Mouse (Mus musculus) embryonic facial prominence, embryonic 13.5 days (tissue): ENCODE results near the gene Ehbp1l1. TPM values are rescaled to one million over a fixed set of nuclear protein-coding genes. Genes with fewer than 3 reads are reported as not detected.
"Not testable (repeated sequence)": the region's sequence is repeated elsewhere in the genome, so short reads cannot be mapped to it uniquely, and the experiment has no call there.

Experiments
- ATAC-seq: fragments of 200-750 bp; cut with Nextera tagmentation; 2 replicates; pipeline ENCODE4 v1.8.0; 2017; ENCODE audit warnings: low read depth; ENCODE audit not compliant: insufficient number of reproducible peaks, insufficient read depth, low FRiP score, low TSS enrichment
- H3K27ac ChIP-seq: fragments of 300-500 bp; sonication (generic); 2 replicates; pipeline ENCODE4 v1.5.1; 2015; ENCODE audit warnings: moderate library complexity, mild to moderate bottlenecking, inconsistent platforms
- H3K27me3 ChIP-seq: fragments of 300-500 bp; sonication (generic); 2 replicates; pipeline ENCODE4 v1.6.1; 2015; ENCODE audit warnings: mild to moderate bottlenecking, inconsistent platforms
- H3K36me3 ChIP-seq: fragments of 300-500 bp; sonication (generic); 2 replicates; pipeline ENCODE4 v1.6.1; 2015; ENCODE audit warnings: mild to moderate bottlenecking, inconsistent platforms
- H3K4me1 ChIP-seq: fragments of 300-500 bp; sonication (generic); 2 replicates; pipeline ENCODE4 v1.6.1; 2015; ENCODE audit warnings: inconsistent platforms
- H3K4me2 ChIP-seq: fragments of 300-500 bp; sonication (generic); 2 replicates; pipeline ENCODE4 v1.6.1; 2015; ENCODE audit warnings: moderate library complexity, mild to moderate bottlenecking, inconsistent platforms
- H3K4me3 ChIP-seq: fragments of 300-500 bp; sonication (generic); 2 replicates; pipeline ENCODE4 v1.5.1; 2015; ENCODE audit warnings: mild to moderate bottlenecking, inconsistent platforms
- H3K9ac ChIP-seq: fragments of 300-500 bp; sonication (generic); 2 replicates; pipeline ENCODE4 v1.6.1; 2015; ENCODE audit warnings: mild to moderate bottlenecking, inconsistent platforms
- H3K9me3 ChIP-seq: fragments of 300-500 bp; sonication (generic); 2 replicates; pipeline ENCODE4 v1.6.1; 2016; ENCODE audit warnings: inconsistent platforms
- WGBS: fragments of 180-500 bp; shearing (Covaris S2); methylation state at CpG from one replicate; pipeline ENCODE4 v1.1.7; 2015; ENCODE audit warnings: mixed read lengths; 5-methylcytosine and 5-hydroxymethylcytosine counted together
- polyA plus RNA-seq: library from polyadenylated mRNA; unstranded; fragments of >200 nt; fragmentation: Nextera tagmentation; extraction: Ambion mirVana; gene quantifications from 2 replicates; pipeline ENCODE4 v1.2.1, GENCODE M21; 2015

Gene Ehbp1l1
- polyA plus RNA-seq, 1 experiment from 2014 or later: 9.9 TPM

DNA sequence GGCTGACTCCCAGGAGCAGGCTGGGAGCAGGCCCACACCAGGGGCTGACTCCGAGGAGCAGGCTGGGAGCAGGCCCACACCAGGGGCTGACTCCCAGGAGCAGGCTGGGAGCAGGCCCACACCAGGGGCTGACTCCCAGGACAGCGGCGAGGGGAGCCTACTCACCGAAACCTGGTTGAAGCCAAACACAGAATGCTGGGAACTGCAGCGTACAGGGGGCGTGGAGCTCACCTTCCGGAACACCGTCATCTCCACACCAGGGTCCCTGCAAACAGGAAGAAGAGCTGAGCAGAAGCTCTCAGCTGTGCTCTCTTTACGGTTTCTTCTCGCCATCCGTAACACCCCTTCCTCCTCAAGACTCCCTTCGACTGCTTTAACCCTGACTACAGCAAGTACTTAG is 39.2 kb downstream of the Ehbp1l1 start:
- H3K4me1 ChIP-seq: peaks cover 31% of the 10 kb centered on the region
- peak overlapping the region; percentile 100 for H3K4me2 ChIP-seq
- H3K36me3 ChIP-seq: peaks cover 64% of the 10 kb centered on the region
- not testable (repeated sequence) for H3K4me3 ChIP-seq, H3K9me3 ChIP-seq, H3K27ac ChIP-seq, ATAC-seq, H3K27me3 ChIP-seq
- peak overlapping the region; percentile 88 for H3K9ac ChIP-seq
- WGBS: 93% methylated on average over 12 of the region's 12 CpGs

DNA sequence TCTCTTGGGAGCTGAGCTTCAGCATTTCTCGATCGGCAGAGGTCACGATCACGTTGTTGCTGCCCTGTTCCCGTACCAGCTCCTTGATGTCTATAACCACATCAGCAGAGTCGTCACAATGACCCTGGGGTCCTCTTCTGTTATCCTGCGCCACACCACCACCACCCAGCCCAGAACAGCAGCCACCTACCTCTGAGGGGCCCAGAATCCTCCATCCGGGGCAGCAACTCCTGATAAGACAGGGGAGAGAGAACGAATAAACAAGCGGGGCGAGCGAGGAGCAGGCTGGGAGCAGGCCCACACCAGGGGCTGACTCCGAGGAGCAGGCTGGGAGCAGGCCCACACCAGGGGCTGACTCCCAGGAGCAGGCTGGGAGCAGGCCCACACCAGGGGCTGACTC is 39.7 kb downstream of the Ehbp1l1 start:
- H3K4me2 ChIP-seq: no peak overlapping the region
- H3K36me3 ChIP-seq: peaks cover 66% of the 10 kb centered on the region
- no peaks in the 10 kb centered on the region for H3K27me3 ChIP-seq
- H3K9ac ChIP-seq: no peak overlapping the region
- H3K9me3 ChIP-seq: no peaks in the 10 kb centered on the region
- H3K27ac ChIP-seq: no peak overlapping the region
- no peak for ATAC-seq
- no peak overlapping the region for H3K4me3 ChIP-seq
- peaks cover 26% of the 10 kb centered on the region for H3K4me1 ChIP-seq
- WGBS: 92% methylated on average over 13 of the region's 13 CpGs

DNA sequence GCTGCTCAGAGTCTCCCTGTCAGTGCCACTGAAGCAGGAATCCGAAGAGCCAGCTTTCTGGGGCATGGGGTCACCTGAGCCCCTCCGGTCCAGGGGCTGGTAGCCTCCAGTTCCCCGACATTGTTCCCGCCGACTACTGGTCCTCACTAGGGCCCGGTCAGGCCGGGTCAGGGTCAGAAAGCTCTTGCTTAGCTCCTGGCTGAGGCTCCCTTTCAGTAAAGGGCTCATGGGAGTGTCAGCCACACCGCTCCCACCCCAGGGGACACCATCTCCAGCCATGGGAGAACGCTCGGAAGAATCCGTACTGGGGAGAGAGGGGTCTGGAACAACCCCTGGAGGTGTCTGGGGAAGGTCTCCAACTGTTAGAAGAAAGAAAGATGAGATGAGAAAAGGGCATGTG is 40.3 kb downstream of the Ehbp1l1 start:
- 93% methylated on average over 11 of the region's 11 CpGs for WGBS
- H3K27ac ChIP-seq: no peak overlapping the region

DNA sequence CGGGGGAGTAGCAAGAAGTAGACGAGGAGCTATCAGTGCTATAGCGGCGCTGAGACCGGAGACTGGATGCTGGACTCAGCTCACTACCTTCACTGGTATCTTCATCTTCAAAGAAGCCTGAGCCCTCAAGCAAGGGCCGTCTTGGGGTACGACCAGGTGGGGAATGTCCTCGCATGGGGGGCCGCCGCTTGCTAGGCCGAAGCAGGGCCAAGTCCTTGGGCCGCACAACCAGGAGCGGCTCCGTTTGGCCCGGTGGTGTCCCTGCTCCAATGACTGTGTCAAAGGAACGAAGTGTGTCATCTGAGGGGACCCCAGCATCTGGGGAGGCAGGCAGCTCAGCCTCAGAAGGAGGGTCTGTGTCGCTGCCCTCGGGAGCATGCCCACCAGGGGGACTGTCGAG is 40.7 kb downstream of the Ehbp1l1 start:
- H3K27me3 ChIP-seq: no peaks in the 10 kb centered on the region
- peaks cover 16% of the 10 kb centered on the region for H3K4me1 ChIP-seq
- H3K9me3 ChIP-seq: no peaks in the 10 kb centered on the region
- 0 out of 2 replicates have a peak overlapping the region, but pooled peaks have one; percentile 11 for H3K9ac ChIP-seq
- no peak overlapping the region for H3K27ac ChIP-seq
- H3K4me2 ChIP-seq: no peak overlapping the region
- H3K4me3 ChIP-seq: no peak overlapping the region
- ATAC-seq: no peak
- H3K36me3 ChIP-seq: peaks cover 66% of the 10 kb centered on the region
- 95% methylated on average over 19 of the region's 19 CpGs for WGBS

More for the DNA sequence above, 40.3 kb downstream of the Ehbp1l1 start:
- peaks cover 66% of the 10 kb centered on the region for H3K36me3 ChIP-seq
- H3K9ac ChIP-seq: no peak overlapping the region
- H3K4me2 ChIP-seq: no peak overlapping the region
- H3K4me1 ChIP-seq: peaks cover 20% of the 10 kb centered on the region
- no peak for ATAC-seq
- no peaks in the 10 kb centered on the region for H3K9me3 ChIP-seq
- no peaks in the 10 kb centered on the region for H3K27me3 ChIP-seq
- H3K4me3 ChIP-seq: no peak overlapping the region

DNA sequence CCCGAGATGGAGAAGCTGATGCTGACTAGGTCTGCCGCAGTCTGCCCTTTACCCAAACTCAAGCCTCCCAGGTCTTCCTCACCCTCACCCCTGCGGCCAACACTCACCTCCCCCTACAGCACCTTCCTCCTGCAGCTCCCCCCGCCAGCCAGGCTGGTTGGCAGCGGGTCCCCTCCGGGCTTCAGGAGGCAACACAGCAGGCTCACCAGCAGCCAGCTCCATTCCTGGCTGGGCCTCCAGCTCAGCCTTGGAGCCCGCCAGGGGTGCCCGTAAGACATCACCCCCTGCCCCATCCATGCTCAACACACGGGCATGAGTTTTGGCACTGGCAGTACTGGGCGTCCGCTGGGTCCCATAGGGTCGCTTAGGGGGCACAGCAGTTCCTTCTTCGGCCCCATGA is 41.1 kb downstream of the Ehbp1l1 start:
- 93% methylated on average over 13 of the region's 13 CpGs for WGBS
- H3K4me2 ChIP-seq: no peak overlapping the region
- peaks cover 70% of the 10 kb centered on the region for H3K36me3 ChIP-seq
- ATAC-seq: no peak
- no peaks in the 10 kb centered on the region for H3K27me3 ChIP-seq
- 0 out of 2 replicates have a peak overlapping the region, but pooled peaks have one; percentile 11 for H3K9ac ChIP-seq
- H3K4me1 ChIP-seq: peaks cover 12% of the 10 kb centered on the region
- no peaks in the 10 kb centered on the region for H3K9me3 ChIP-seq
- H3K4me3 ChIP-seq: no peak overlapping the region
- H3K27ac ChIP-seq: no peak overlapping the region

DNA sequence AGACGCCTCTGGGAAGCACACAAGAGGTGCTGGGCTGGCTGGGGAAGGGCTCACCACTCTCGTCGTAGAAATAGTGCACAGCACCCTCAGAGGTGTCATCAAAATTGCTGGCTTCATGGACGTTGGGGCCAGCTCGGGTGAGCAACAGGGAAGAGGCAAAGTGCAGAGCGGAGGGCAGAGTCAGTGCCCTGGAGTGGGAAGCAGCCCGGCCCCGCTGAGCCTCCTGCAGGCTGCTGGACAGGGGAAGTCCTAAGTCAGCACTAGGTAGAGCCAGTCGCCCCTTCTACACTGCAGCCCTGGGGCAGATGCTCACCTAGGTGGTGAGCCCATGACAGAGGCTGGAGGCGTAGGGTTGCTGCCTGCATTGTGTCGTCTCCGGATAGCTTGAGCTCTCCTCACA is 41.9 kb downstream of the Ehbp1l1 start:
- 87% methylated on average over 12 of the region's 12 CpGs for WGBS

DNA sequence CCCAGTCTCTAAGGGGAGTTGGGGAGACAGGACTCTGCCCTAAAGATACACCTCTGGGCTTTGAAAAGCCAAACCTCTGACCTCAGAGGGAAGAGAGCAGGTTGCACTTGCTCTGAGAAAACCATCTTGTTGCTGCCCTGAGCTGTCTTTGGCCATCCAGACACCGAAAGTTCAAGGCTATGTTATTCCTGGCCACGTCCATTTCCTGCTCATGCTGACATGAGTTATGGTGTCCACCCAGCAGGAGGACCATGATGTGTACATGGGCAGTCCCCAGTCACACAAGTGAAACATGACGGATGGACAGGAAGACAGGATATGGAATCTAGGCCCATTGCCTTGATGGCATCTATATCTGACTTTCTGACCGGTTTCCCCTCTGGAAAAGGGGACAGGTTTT is 45.7 kb downstream of the Ehbp1l1 start:
- no peaks in the 10 kb centered on the region for H3K27me3 ChIP-seq
- ATAC-seq: no peak
- no peak overlapping the region for H3K27ac ChIP-seq
- no peak overlapping the region for H3K4me3 ChIP-seq
- no peak overlapping the region for H3K9ac ChIP-seq
- H3K9me3 ChIP-seq: no peaks in the 10 kb centered on the region
- no peaks in the 10 kb centered on the region for H3K4me1 ChIP-seq
- 93% methylated on average over 4 of the region's 4 CpGs for WGBS
- H3K4me2 ChIP-seq: no peak overlapping the region
- peaks cover 97% of the 10 kb centered on the region for H3K36me3 ChIP-seq

More for the DNA sequence above, 41.9 kb downstream of the Ehbp1l1 start:
- Histone ChIP-seq H3K4me1 (peaks cover 12% of the 10 kb centered on the region), H3K4me2 (no peak overlapping the region), H3K36me3 (peaks cover 78% of the 10 kb centered on the region), H3K27me3 (no peaks in the 10 kb centered on the region), H3K9ac (no peak overlapping the region), H3K27ac (no peak overlapping the region), H3K4me3 (no peak overlapping the region), H3K9me3 (no peaks in the 10 kb centered on the region)
- no peak for ATAC-seq

DNA sequence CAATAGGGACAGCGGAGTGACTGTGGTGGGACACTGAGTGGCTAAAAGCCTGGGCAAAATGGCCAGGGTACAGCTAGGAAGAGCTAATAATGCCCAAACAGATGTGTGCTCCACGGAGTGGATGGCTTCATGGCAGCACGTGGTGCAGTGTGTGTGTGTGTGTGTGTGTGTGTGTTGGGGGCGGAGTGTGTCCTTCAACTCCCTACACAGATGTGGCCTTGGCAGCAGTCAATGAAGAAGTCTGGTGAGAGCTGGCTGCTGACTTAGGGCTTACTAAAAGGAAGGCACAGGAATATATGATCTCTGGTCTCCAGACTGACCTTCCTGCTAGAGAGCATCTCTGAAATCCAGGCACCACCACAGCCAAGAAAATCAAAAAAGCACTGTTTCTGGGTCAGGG is 57.7 kb downstream of the Ehbp1l1 start:
- no peak for ATAC-seq
- WGBS: 92% methylated on average over 4 of the region's 4 CpGs
- H3K36me3 ChIP-seq: peaks cover 89% of the 10 kb centered on the region

DNA sequence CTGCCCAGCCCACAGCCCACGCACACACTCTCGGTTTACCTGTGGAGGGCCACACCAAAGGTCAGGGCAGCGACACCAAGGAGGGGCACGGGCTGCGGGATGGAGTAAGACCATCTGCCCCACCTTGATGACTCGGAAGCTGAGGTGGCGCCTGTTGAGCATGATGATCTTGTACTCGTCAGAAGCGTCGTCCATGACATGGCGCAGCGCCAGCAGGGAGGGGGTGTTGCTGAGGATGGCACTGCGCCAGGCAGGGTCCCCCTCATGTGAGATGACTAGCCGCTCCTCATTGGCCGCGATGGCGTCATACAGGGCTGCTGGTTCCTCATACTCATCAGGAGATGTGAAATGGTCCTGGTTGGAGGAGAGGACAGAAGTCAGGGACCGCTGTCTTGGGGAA is 59.7 kb downstream of the Ehbp1l1 start:
- Histone ChIP-seq H3K27me3 (no peaks in the 10 kb centered on the region), H3K9me3 (no peaks in the 10 kb centered on the region), H3K36me3 (peaks cover 69% of the 10 kb centered on the region), H3K4me1 (peaks cover 20% of the 10 kb centered on the region), H3K4me2 (no peak overlapping the region), H3K4me3 (no peak overlapping the region), H3K9ac (no peak overlapping the region), H3K27ac (no peak overlapping the region)
- no peak for ATAC-seq
- whole genome bisulfite sequencing: 96% methylated on average over 18 of the region's 18 CpGs

More for the DNA sequence above, 57.7 kb downstream of the Ehbp1l1 start:
- Histone ChIP-seq H3K27me3 (no peaks in the 10 kb centered on the region), H3K4me2 (no peak overlapping the region), H3K4me1 (peaks cover 8% of the 10 kb centered on the region), H3K4me3 (no peak overlapping the region), H3K9ac (0 out of 2 replicates have a peak overlapping the region, but pooled peaks have one; percentile 16), H3K9me3 (no peaks in the 10 kb centered on the region), H3K27ac (no peak overlapping the region; the same call in 1 of the 2 replicates)

DNA sequence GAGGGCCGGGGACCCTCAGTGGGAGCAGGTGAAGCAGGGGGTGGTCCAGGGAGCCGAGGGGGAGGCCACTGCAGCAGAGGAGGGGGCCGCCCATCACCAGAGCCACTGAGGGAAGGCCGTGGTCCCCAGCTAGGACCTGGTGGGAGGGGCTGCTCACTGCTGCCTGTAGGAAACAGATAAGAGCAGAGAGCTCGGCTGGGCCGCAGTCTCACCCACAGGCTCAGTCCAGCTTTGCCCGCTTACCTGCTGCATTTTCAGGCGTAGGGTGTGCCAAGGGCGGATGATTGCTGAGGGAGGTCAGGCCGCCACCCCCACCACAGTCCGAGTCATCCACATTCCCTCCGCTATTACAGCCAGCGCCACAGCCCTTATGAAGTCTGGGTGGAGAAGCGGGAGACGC is 60.7 kb downstream of the Ehbp1l1 start:
- Histone ChIP-seq H3K9me3 (no peaks in the 10 kb centered on the region), H3K4me1 (peaks cover 20% of the 10 kb centered on the region), H3K4me3 (no peak overlapping the region), H3K27ac (no peak overlapping the region), H3K36me3 (peaks cover 61% of the 10 kb centered on the region), H3K9ac (peak overlapping the region; percentile 27), H3K27me3 (no peaks in the 10 kb centered on the region), H3K4me2 (no peak overlapping the region)
- no peak for ATAC-seq
- WGBS: 90% methylated on average over 15 of the region's 15 CpGs

DNA sequence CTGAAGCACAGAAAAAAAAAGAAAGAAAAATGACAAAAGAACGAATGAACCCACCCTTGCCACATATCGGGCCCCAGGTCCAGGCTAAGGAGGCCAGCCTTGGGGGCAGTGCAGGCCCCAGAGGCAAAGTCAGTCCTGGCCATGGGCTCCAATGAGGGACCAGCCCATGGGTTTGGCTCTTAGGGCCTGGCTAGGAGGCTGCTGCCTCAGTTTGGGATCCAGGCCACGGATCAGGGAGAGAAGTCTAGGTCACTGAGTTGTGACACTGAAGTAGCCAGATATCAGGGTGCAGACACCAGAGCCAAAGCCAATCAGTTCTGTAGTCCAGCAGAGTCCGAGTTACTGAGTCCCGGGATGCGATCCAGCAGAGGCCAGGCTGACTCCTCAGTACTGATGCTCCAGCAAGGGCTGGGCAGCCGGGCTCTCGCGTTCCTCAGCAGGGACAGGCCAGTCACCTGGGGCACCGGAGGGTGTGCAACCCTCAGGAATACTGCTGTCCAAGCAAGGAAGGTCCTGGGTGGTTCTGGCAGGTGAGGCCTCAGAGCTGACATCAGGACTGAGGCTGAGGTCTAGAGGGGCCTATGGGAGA is 61.4 kb downstream of the Ehbp1l1 start:
- Histone ChIP-seq H3K4me2 (no peak overlapping the region), H3K4me3 (no peak overlapping the region), H3K4me1 (peaks cover 22% of the 10 kb centered on the region), H3K9me3 (no peaks in the 10 kb centered on the region), H3K27me3 (no peaks in the 10 kb centered on the region), H3K36me3 (peaks cover 58% of the 10 kb centered on the region), H3K9ac (peak overlapping the region; percentile 27; the same call in 1 of the 2 replicates), H3K27ac (no peak overlapping the region; the same call in 1 of the 2 replicates)
- 90% methylated on average over 10 of the region's 10 CpGs for WGBS
- ATAC-seq: no peak
